Mouse (Mus musculus) B cell, adult 67 days (primary cell): Measurements from ENCODE around the gene Ankrd2. TPM values are rescaled to one million over a fixed set of nuclear protein-coding genes. Genes with fewer than 3 reads are reported as not detected.

Experiments
- total RNA-seq, 2 experiments: library from RNA; stranded (reverse); gene quantifications; 4 replicates each; pipeline ENCODE4 v1.2.4; 2023

The Ankrd2 gene
- total RNA-seq, result not detected

GRCm38 (mm10) chr19:42035456-42036248 is at the start of gene Ankrd2:
Gene Ankrd2 (plus strand): TSS chr19:42036000.

GRCm38 (mm10) chr19:42045269-42046102 is 9.7 kb downstream of the Ankrd2 start, which contains the start of gene Hoga1:
Gene Hoga1 (plus strand): TSS chr19:42045610.

GRCm38 (mm10) chr19:42051948-42052347 is 16.1 kb downstream of the Ankrd2 start, which contains the start of gene 4933411K16Rik:
Gene 4933411K16Rik (plus strand): TSS chr19:42052248.

GRCm38 (mm10) chr19:42086166-42086565 is 50.4 kb downstream of the Ankrd2 start, which contains the start of gene Morn4:
Gene Morn4 (minus strand): TSS chr19:42086357.

GRCm38 (mm10) chr19:42089748-42090595 is 54.2 kb downstream of the Ankrd2 start, which contains the start of gene Pi4k2a:
Gene Pi4k2a (plus strand): TSS chr19:42090470.

Other genes starting within 250 kb of the Ankrd2 start
- gene Arhgap19, start 234.0 kb upstream of the Ankrd2 start, total RNA-seq, result 1 to 10 TPM; 3.2 to 3.4 TPM
- 10 to 100 TPM; 30.6 to 34.9 TPM for gene Frat1, start 206.0 kb upstream of the Ankrd2 start, total RNA-seq
- 10 to 100 TPM; 38.2 to 44.8 TPM for gene Frat2, start 187.9 kb upstream of the Ankrd2 start, total RNA-seq
- 10 to 100 TPM; 25.6 to 27.8 TPM for gene Rrp12, start 139.8 kb upstream of the Ankrd2 start, total RNA-seq
- 100 to 1,000 TPM; 102 to 106 TPM for gene Pgam1, start 124.1 kb upstream of the Ankrd2 start, total RNA-seq
- 10 to 100 TPM; 53.8 to 57.0 TPM for gene Exosc1, start 102.6 kb upstream of the Ankrd2 start, total RNA-seq
- 10 to 100 TPM; 40.3 to 41.5 TPM for gene Zdhhc16, start 102.5 kb upstream of the Ankrd2 start, total RNA-seq
- gene Mms19, start 54.8 kb upstream of the Ankrd2 start, total RNA-seq, result 100 to 1,000 TPM in 1 of 2 experiments, 10 to 100 TPM in 1; 79.2 to 111 TPM
- 1 to 10 TPM; 8.8 to 9.3 TPM for gene Ubtd1, start 54.2 kb upstream of the Ankrd2 start, total RNA-seq
- gene Hoga1, start 9.6 kb downstream of the Ankrd2 start, total RNA-seq, result not detected
- not detected for gene 4933411K16Rik, start 16.2 kb downstream of the Ankrd2 start, total RNA-seq
- under 1 TPM in 1 of 2 experiments, not detected in 1; 0.29 TPM for gene Morn4, start 50.4 kb downstream of the Ankrd2 start, total RNA-seq
- 10 to 100 TPM; 40.8 to 42.0 TPM for gene Pi4k2a, start 54.5 kb downstream of the Ankrd2 start, total RNA-seq
- 1 to 10 TPM; 1.1 to 4.1 TPM for gene Avpi1, start 93.1 kb downstream of the Ankrd2 start, total RNA-seq
- gene Marveld1, start 111.4 kb downstream of the Ankrd2 start, total RNA-seq, result 1 to 10 TPM in 1 of 2 experiments, under 1 TPM in 1; 0.77 to 1.2 TPM
- 10 to 100 TPM; 80.3 to 86.8 TPM for gene Zfyve27, start 128.0 kb downstream of the Ankrd2 start, total RNA-seq
- not detected for gene Sfrp5, start 166.3 kb downstream of the Ankrd2 start, total RNA-seq
- gene Golga7b, start 211.6 kb downstream of the Ankrd2 start, total RNA-seq, result not detected